Comparison of ENCODE assay signal across 14 mouse cellular contexts in genomic region chr2:94316526-94316925, GRCm38 (mm10).
DNase-seq lines count a peak whose midpoint lies in the region; ATAC-seq and TF ChIP-seq lines count a peak whose summit lies in the region.
"Had no signal": no experiment of that assay in that cellular context is flagged by ENCODE, and none has a peak within 500 bp of the region (broad histone marks: within the 10 kb centered on the region; RNA-seq: fewer than 3 reads in every experiment).

No protein-coding gene starts in this region.

- no peaks in the 10 kb centered on the region for H3K79me2 ChIP-seq in heart, adult 2 months (replicated peaks; ENCODE audit: control insufficient read depth, insufficient read depth, low read length)

- no peak overlapping the region for H3K27ac ChIP-seq in heart, adult 2 months
- H3K27ac ChIP-seq in lung, embryonic 14.5 days (ENCODE audit: low read depth): no peak overlapping the region
- H3K27ac ChIP-seq in ES-Bruce4 (ENCODE audit: insufficient read depth, low read length): no peak overlapping the region
- H3K27ac ChIP-seq: embryonic facial prominence, embryonic 15.5 days; left cerebral cortex, adult 2 months; midbrain, embryonic 12.5 days; neural tube, embryonic 15.5 days had no signal

- no peaks in the 10 kb centered on the region for H3K4me1 ChIP-seq in heart, adult 2 months (ENCODE audit: control insufficient read depth, insufficient read depth, low read length)
- no peaks in the 10 kb centered on the region for H3K4me1 ChIP-seq in lung, embryonic 14.5 days (ENCODE audit: insufficient read depth)
- H3K4me1 ChIP-seq in ES-Bruce4 (ENCODE audit: control insufficient read depth, insufficient read depth, low read length): no peaks in the 10 kb centered on the region
- H3K4me1 ChIP-seq: embryonic facial prominence, embryonic 15.5 days; midbrain, embryonic 12.5 days; neural tube, embryonic 15.5 days had no signal

- DNase-seq in heart, adult 2 months: no peak
- DNase-seq in heart, adult 8-10 months (ENCODE audit: low spot score): no peak
- DNase-seq in lung, embryonic 14.5 days: peak; percentile 39
- DNase-seq in lung, postnatal 4 days: no peak
- DNase-seq: adrenal gland, adult 2 months; cerebellum, adult 11-12 months had no signal

- intact Hi-C loops in heart, adult 2 months (cut with DNase I): no loop called here

- H3K9ac ChIP-seq in heart, adult 2 months (ENCODE audit: low read depth, low read length): no peak overlapping the region
- H3K9ac ChIP-seq in lung, embryonic 14.5 days: no peak overlapping the region
- H3K9ac ChIP-seq in ES-Bruce4 (ENCODE audit: low read depth, poor library complexity, severe bottlenecking): no peak overlapping the region
- H3K9ac ChIP-seq: embryonic facial prominence, embryonic 15.5 days; midbrain, embryonic 12.5 days; neural tube, embryonic 15.5 days had no signal

- no peak for ATAC-seq in lung, embryonic 14.5 days (ENCODE audit: insufficient read depth)
- 0 out of 2 replicates have a peak, but pooled peaks have one; percentile 50 for ATAC-seq in megakaryocyte-erythroid progenitor cell, adult 5-6 weeks (replicated peaks; ENCODE audit: low FRiP score, low TSS enrichment, poor library complexity, severe bottlenecking)
- ATAC-seq in megakaryocyte, adult 5-6 weeks (ENCODE audit: poor library complexity, severe bottlenecking): no peak

- H3K27me3 ChIP-seq in heart, adult 2 months (ENCODE audit: control insufficient read depth, insufficient read depth, low read length): no peaks in the 10 kb centered on the region
- no peaks in the 10 kb centered on the region for H3K27me3 ChIP-seq in lung, embryonic 14.5 days (ENCODE audit: insufficient read depth, low read length)
- H3K27me3 ChIP-seq in ES-Bruce4 (ENCODE audit: control insufficient read depth, insufficient read depth, low read length, poor library complexity, severe bottlenecking): no peaks in the 10 kb centered on the region
- H3K27me3 ChIP-seq: embryonic facial prominence, embryonic 15.5 days; midbrain, embryonic 12.5 days; neural tube, embryonic 15.5 days had no signal

- no peak overlapping the region for H3K4me3 ChIP-seq in heart, adult 2 months
- no peak overlapping the region for H3K4me3 ChIP-seq in lung, embryonic 14.5 days (ENCODE audit: low read depth, low read length)
- no peak overlapping the region for H3K4me3 ChIP-seq in ES-Bruce4 (ENCODE audit: low read depth, low read length)
- H3K4me3 ChIP-seq: embryonic facial prominence, embryonic 15.5 days; left cerebral cortex, adult 2 months; midbrain, embryonic 12.5 days; neural tube, embryonic 15.5 days had no signal

- no peak for TF ChIP-seq EP300 in heart, adult 2 months (IDR thresholded peaks at IDR 0.05; ENCODE audit: insufficient read depth, low read depth, low read length)
- no peak for TF ChIP-seq EP300 in ES-Bruce4 (IDR thresholded peaks at IDR 0.05; ENCODE audit: insufficient read depth, low read depth, low read length)

- peak; percentile 29 for TF ChIP-seq CTCF in heart, adult 2 months (IDR thresholded peaks at IDR 0.05)
- TF ChIP-seq CTCF in lung, embryonic 14.5 days (IDR thresholded peaks at IDR 0.05; ENCODE audit: low read depth): peak; percentile 41
- TF ChIP-seq CTCF in ES-Bruce4 (IDR thresholded peaks at IDR 0.05; ENCODE audit: low read depth, low read length): peak; percentile 22

- H3K4me2 ChIP-seq in lung, embryonic 14.5 days: no peak overlapping the region
- H3K4me2 ChIP-seq: embryonic facial prominence, embryonic 15.5 days; liver, embryonic 11.5 days; midbrain, embryonic 12.5 days; neural tube, embryonic 15.5 days had no signal

- H3K9me3 ChIP-seq in lung, embryonic 14.5 days (ENCODE audit: low read depth, low read length): no peaks in the 10 kb centered on the region
- H3K9me3 ChIP-seq in ES-Bruce4 (replicated peaks; ENCODE audit: control insufficient read depth, insufficient read depth, low read length, poor library complexity, severe bottlenecking): no peaks in the 10 kb centered on the region
- H3K9me3 ChIP-seq: embryonic facial prominence, embryonic 15.5 days; midbrain, embryonic 12.5 days; neural tube, embryonic 15.5 days had no signal

- 73% methylated on average over 5 of the region's 5 CpGs for WGBS in heart, adult 2 months
- 67% methylated on average over 5 of the region's 5 CpGs for WGBS in lung, embryonic 14.5 days

- no peak for TF ChIP-seq POLR2A in heart, adult 2 months (IDR thresholded peaks at IDR 0.05; ENCODE audit: insufficient read depth, low read depth, low read length)
- TF ChIP-seq POLR2A in ES-Bruce4 (IDR thresholded peaks at IDR 0.05; ENCODE audit: insufficient read depth, low read length): no peak

- H3K36me3 ChIP-seq in heart, adult 2 months (ENCODE audit: control insufficient read depth, insufficient read depth, low read length): no peaks in the 10 kb centered on the region; the same call in 1 of the 2 replicates
- H3K36me3 ChIP-seq in lung, embryonic 14.5 days (ENCODE audit: insufficient read depth): peaks cover 31% of the 10 kb centered on the region
- H3K36me3 ChIP-seq in ES-Bruce4 (ENCODE audit: control insufficient read depth, insufficient read depth, low read length, poor library complexity, severe bottlenecking): no peaks in the 10 kb centered on the region
